Mouse (Mus musculus) stomach, postnatal 0 days (tissue): ENCODE results near the gene Pde1b.

ENCODE experiments used
- CTCF ChIP-seq: IDR thresholded peaks from 2 replicates; pipeline ENCODE4 v1.5.1; 2016; ENCODE audit warnings: antibody characterized with exemption, low read depth, mild to moderate bottlenecking, moderate library complexity
- EP300 ChIP-seq: optimal IDR thresholded peaks from 2 replicates; pipeline ENCODE3; 2016; ENCODE audit warnings: antibody characterized with exemption

- TF ChIP-seq CTCF (no peak), EP300 (no peak)
These were observed 48.4 kb upstream of the Pde1b start for GRCm38 (mm10) chr15:103454449-103454848.
